Mouse (Mus musculus): ENCODE measurements at regions not wholly inside any gene's neighbourhood (a gene's known extent, or its start where the extent isn't known, plus 50 kb on each side); places are given as distances from the start of the nearest gene placed in this dataset.

GRCm38 (mm10) chr15:27232804-27233203 is 233.7 kb upstream of the Ank start:
- TF ChIP-seq CTCF (IDR thresholded peaks at IDR 0.05; ENCODE audit: extremely low read depth, insufficient read length, insufficient replicate concordance, low read depth, low read length), result no peak
- TF ChIP-seq POLR2A (IDR thresholded peaks at IDR 0.05; ENCODE audit: low read depth, low read length), result no peak

All from small intestine, adult 2 months (tissue).